Mouse (Mus musculus): Measurements from ENCODE around the gene Epn2.

DNA sequence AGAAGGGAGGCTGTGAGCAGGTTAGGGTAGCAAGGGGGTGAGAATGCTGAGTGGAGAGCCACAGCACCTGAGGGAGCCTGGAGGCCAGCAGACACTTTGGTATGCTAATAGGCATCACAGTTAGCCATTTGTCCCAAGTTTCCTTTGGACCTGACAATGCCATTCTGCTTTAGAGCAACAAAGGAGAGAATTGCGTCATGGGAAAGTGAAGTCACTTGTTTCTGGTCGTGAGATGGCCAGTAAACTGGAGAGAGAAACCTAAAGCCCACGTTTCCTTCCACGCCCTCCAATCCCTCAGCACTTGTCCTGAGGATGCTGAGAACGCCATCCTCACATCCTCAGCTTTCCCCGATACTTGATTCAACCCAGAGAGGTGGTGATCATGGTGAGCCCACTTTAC, 18.9 kb upstream of the Epn2 start:
- TF ChIP-seq CTCF (IDR thresholded peaks at IDR 0.05; ENCODE audit: low read depth) (no peak), EP300 (optimal IDR thresholded peaks at IDR 0.05) (no peak)

Data from stomach, postnatal 0 days (tissue).